Mouse (Mus musculus): ENCODE results near the gene P2rx3. TPM values are rescaled to one million over a fixed set of nuclear protein-coding genes. Genes with fewer than 3 reads are reported as not detected.

Gene P2rx3
- total RNA-seq, 2 experiments from 2014 or later, result 0.26 to 0.42 TPM

Other genes starting within 250 kb of the P2rx3 start
- 10 to 100 TPM; 30.6 to 70.6 TPM for gene Ube2l6, start 238.6 kb downstream of the P2rx3 start, total RNA-seq (2021)
- gene Smtnl1, start 214.8 kb downstream of the P2rx3 start, total RNA-seq (2021), result not detected
- gene Timm10, start 210.5 kb downstream of the P2rx3 start, total RNA-seq (2021), result 100 to 1,000 TPM in 1 of 2 experiments, 10 to 100 TPM in 1; 99.8 to 103 TPM
- gene Slc43a1, start 198.6 kb downstream of the P2rx3 start, total RNA-seq (2021), result 1 to 10 TPM; 1.5 to 2.2 TPM
- gene Rtn4rl2, start 150.8 kb downstream of the P2rx3 start, total RNA-seq (2021), result 1 to 10 TPM; 1.8 to 4.0 TPM
- 10 to 100 TPM; 70.7 to 86.6 TPM for gene Slc43a3, start 100.9 kb downstream of the P2rx3 start, total RNA-seq (2021)
- not detected for gene Prg2, start 57.0 kb downstream of the P2rx3 start, total RNA-seq (2021)
- not detected for gene Prg3, start 49.2 kb downstream of the P2rx3 start, total RNA-seq (2021)
- gene Ssrp1, start 228 bp downstream of the P2rx3 start, total RNA-seq (2021), result 10 to 100 TPM; 35.5 to 40.8 TPM
- gene Tnks1bp1, start 10.6 kb upstream of the P2rx3 start, total RNA-seq (2021), result 10 to 100 TPM; 63.2 to 65.0 TPM
- gene Aplnr, start 98.8 kb upstream of the P2rx3 start, total RNA-seq (2021), result 10 to 100 TPM; 48.6 to 54.3 TPM
- gene Lrrc55, start 159.7 kb upstream of the P2rx3 start, total RNA-seq (2021), result 1 to 10 TPM; 1.6 to 2.8 TPM